Mouse (Mus musculus): ENCODE measurements at regions not wholly inside any gene's neighbourhood (a gene's known extent, or its start where the extent isn't known, plus 50 kb on each side); places are given as distances from the start of the nearest gene placed in this dataset.
A peak's percentile ranks its signal among the peaks of the same experiment; 100 is the strongest.
"Not testable (repeated sequence)": the region's sequence is repeated elsewhere in the genome, so short reads cannot be mapped to it uniquely, and the experiment has no call there.

GRCm38 (mm10) chr3:111402135-111402534, 1151.3 kb upstream of the Prmt6 start:
- H3K4me3 ChIP-seq: no peak overlapping the region
- no peak for TF ChIP-seq CTCF (IDR thresholded peaks at IDR 0.05)
- H3K27ac ChIP-seq: no peak overlapping the region
- no peak for DNase-seq (ENCODE audit: extremely low spot score in 1 of 2, low spot score in 2 of 2)
- intact Hi-C loops (cut with DNase I): no loop called here

- H3K4me3 ChIP-seq: no peak overlapping the region
- no peak overlapping the region for H3K27ac ChIP-seq
- intact Hi-C loops (cut with DNase I): no loop called here
- DNase-seq (ENCODE audit: extremely low spot score in 1 of 2, low spot score in 2 of 2): no peak
- no peak for TF ChIP-seq CTCF (IDR thresholded peaks at IDR 0.05)
Observed at GRCm38 (mm10) chr3:111393127-111393526, 1142.3 kb upstream of the Prmt6 start.

GRCm38 (mm10) chr3:111392713-111393112, 1141.9 kb upstream of the Prmt6 start:
- H3K4me3 ChIP-seq; DNase-seq (ENCODE audit: extremely low spot score in 1 of 2, low spot score in 2 of 2); intact Hi-C loops (cut with DNase I); H3K27ac ChIP-seq: not testable (repeated sequence)

GRCm38 (mm10) chr3:111386745-111387144, 1135.9 kb upstream of the Prmt6 start:
- intact Hi-C loops (cut with DNase I): no loop called here
- H3K4me3 ChIP-seq: no peak overlapping the region
- DNase-seq (ENCODE audit: extremely low spot score in 1 of 2, low spot score in 2 of 2): no peak
- TF ChIP-seq CTCF (IDR thresholded peaks at IDR 0.05): no peak
- no peak overlapping the region for H3K27ac ChIP-seq

- intact Hi-C loops (cut with DNase I): no loop called here
- DNase-seq (ENCODE audit: extremely low spot score in 1 of 2, low spot score in 2 of 2): no peak
- Histone ChIP-seq H3K27ac (no peak overlapping the region), H3K4me3 (no peak overlapping the region)
- TF ChIP-seq CTCF (IDR thresholded peaks at IDR 0.05): no peak
Observed at GRCm38 (mm10) chr3:111386334-111386733, 1135.5 kb upstream of the Prmt6 start.

GRCm38 (mm10) chr3:111385627-111386026, 1134.8 kb upstream of the Prmt6 start:
- TF ChIP-seq CTCF (IDR thresholded peaks at IDR 0.05): no peak
- Histone ChIP-seq H3K27ac (no peak overlapping the region), H3K4me3 (no peak overlapping the region)
- DNase-seq (ENCODE audit: extremely low spot score in 1 of 2, low spot score in 2 of 2): no peak
- intact Hi-C loops (cut with DNase I): no loop called here

GRCm38 (mm10) chr3:111371259-111371658, 1120.5 kb upstream of the Prmt6 start:
- no peak overlapping the region for H3K4me3 ChIP-seq
- DNase-seq (ENCODE audit: extremely low spot score in 1 of 2, low spot score in 2 of 2): no peak
- no peak overlapping the region for H3K27ac ChIP-seq
- intact Hi-C loops (cut with DNase I): no loop called here
- no peak for TF ChIP-seq CTCF (IDR thresholded peaks at IDR 0.05)

- Histone ChIP-seq H3K4me3 (no peak overlapping the region), H3K27ac (no peak overlapping the region)
- TF ChIP-seq CTCF (IDR thresholded peaks at IDR 0.05): peak; percentile 21; the same call in 1 of the 2 replicates
- no peak for DNase-seq (ENCODE audit: extremely low spot score in 1 of 2, low spot score in 2 of 2)
- intact Hi-C loops (cut with DNase I): no loop called here
Observed at GRCm38 (mm10) chr3:111338247-111338646, 1087.4 kb upstream of the Prmt6 start.

GRCm38 (mm10) chr3:111291018-111291538, 1040.3 kb upstream of the Prmt6 start:
- intact Hi-C loops (cut with DNase I): no loop called here

GRCm38 (mm10) chr3:111281584-111281983, 1030.8 kb upstream of the Prmt6 start:
- intact Hi-C loops (cut with DNase I): no loop called here
- Histone ChIP-seq H3K27ac (no peak overlapping the region), H3K4me3 (no peak overlapping the region)
- no peak for DNase-seq (ENCODE audit: extremely low spot score in 1 of 2, low spot score in 2 of 2)
- no peak for TF ChIP-seq CTCF (IDR thresholded peaks at IDR 0.05)

More at GRCm38 (mm10) chr3:111291018-111291538, 1040.3 kb upstream of the Prmt6 start:
- H3K4me3 ChIP-seq: no peak overlapping the region
- DNase-seq (ENCODE audit: extremely low spot score in 1 of 2, low spot score in 2 of 2): no peak
- H3K27ac ChIP-seq: no peak overlapping the region
- no peak for TF ChIP-seq CTCF (IDR thresholded peaks at IDR 0.05)

Measured in left cerebral cortex, adult 2 months (tissue).